Mouse (Mus musculus) C2C12 (cell line): Measurements from ENCODE around the gene Bcar3.

Experiments used
- CEBPB ChIP-seq: IDR thresholded peaks from one replicate; pipeline ENCODE4 v1.6.1; 2011; ENCODE audit warnings: low read depth, mild to moderate bottlenecking, control low read depth, moderate library complexity
- CTCF ChIP-seq: IDR thresholded peaks from one replicate; pipeline ENCODE4 v1.5.1; 2011; ENCODE audit not compliant: control insufficient read depth, insufficient read depth, insufficient read length
- MAX ChIP-seq: IDR thresholded peaks from one replicate; pipeline ENCODE4 v1.6.1; 2011; ENCODE audit warnings: mild to moderate bottlenecking, control low read depth
- MYOD1 ChIP-seq: IDR thresholded peaks from one replicate; pipeline ENCODE4 v1.6.1; 2011; ENCODE audit warnings: low read depth; ENCODE audit not compliant: control insufficient read depth, insufficient read length
- MYOG ChIP-seq: IDR thresholded peaks from one replicate; pipeline ENCODE4 v1.6.1; 2011; ENCODE audit not compliant: control insufficient read depth, insufficient read length; ENCODE audit errors: extremely low read depth
- USF1 ChIP-seq: IDR thresholded peaks from one replicate; pipeline ENCODE4 v1.6.1; 2011; ENCODE audit warnings: low read depth, mild to moderate bottlenecking, control low read depth, moderate library complexity

DNA sequence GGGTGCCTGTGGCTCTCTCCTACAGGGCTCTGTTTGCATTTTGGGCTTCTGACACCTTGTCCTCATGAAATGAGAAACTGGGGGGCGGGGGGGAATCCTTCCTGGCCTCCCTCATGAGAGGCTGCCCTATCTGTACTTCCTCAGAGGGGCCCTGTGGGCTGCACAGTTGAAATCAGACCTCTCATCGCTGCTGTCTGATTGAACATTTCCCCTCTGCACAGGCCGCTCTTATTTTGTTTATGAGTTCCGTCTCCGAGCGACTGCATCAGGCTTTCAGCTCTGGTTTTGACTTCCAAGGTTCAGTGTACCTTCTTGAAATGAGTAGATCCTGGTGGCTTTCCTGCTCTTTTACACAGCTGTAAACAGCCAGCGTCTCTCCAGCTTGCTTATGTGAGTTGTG lies 40.4 kb downstream of the Bcar3 start:
- no peak for TF ChIP-seq CTCF
- TF ChIP-seq USF1, result no peak
- TF ChIP-seq MYOD1, result no peak
- TF ChIP-seq MYOG, result no peak
- TF ChIP-seq MAX, result no peak
- no peak for TF ChIP-seq CEBPB
